Comparison of ENCODE assay signal across 7 mouse cellular contexts in genomic region chr5:121593451-121594401, GRCm38 (mm10). TPM values are rescaled to one million over a fixed set of nuclear protein-coding genes. Genes with fewer than 3 reads are reported as not detected.
DNase-seq lines count a peak whose midpoint lies in the region; ATAC-seq lines count a peak whose summit lies in the region.

Aldh2 (minus strand) TSS chr5:121593824.

- intact Hi-C loops in gastrocnemius, postnatal 36 days (cut with DNase I) = no loop called here
- intact Hi-C loops in left cerebral cortex, postnatal 25 days (cut with DNase I) = no loop called here

- peak; percentile 89 to 92 for DNase-seq in adrenal gland, adult 18-20 months (ENCODE audit: low spot score in 2 of 2)
- peak; percentile 93 for DNase-seq in embryo, embryonic 11 days
- DNase-seq in gastrocnemius, postnatal 36 days = peak; percentile 86 to 88
- DNase-seq in left cerebral cortex, postnatal 25 days (ENCODE audit: low spot score in 2 of 2) = peak; percentile 76 to 77
- DNase-seq in midbrain, embryonic 10.5 days (ENCODE audit: low spot score) = peak; percentile 87
- DNase-seq in right cerebral cortex, postnatal 4 days = peak; percentile 75

- peak within 1 kb of the TSS; percentile 84 for H3K4me3 ChIP-seq in intestine, embryonic 15.5 days (replicated peaks)
- peak within 1 kb of the TSS; percentile 85 for H3K4me3 ChIP-seq in midbrain, embryonic 10.5 days

- H3K4me2 ChIP-seq in intestine, embryonic 15.5 days (replicated peaks) = peak within 1 kb of the TSS; percentile 89

- H3K27me3 ChIP-seq in intestine, embryonic 15.5 days (replicated peaks) = no peaks in the 10 kb centered on the region
- peaks cover 20% of the 10 kb centered on the region for H3K27me3 ChIP-seq in midbrain, embryonic 10.5 days (ENCODE audit: low read depth, poor library complexity, severe bottlenecking)

- H3K4me1 ChIP-seq in intestine, embryonic 15.5 days (replicated peaks) = peaks cover 16% of the 10 kb centered on the region
- H3K4me1 ChIP-seq in midbrain, embryonic 10.5 days = peaks cover 30% of the 10 kb centered on the region

- peak within 1 kb of the TSS; percentile 82 for H3K27ac ChIP-seq in intestine, embryonic 15.5 days
- peak within 1 kb of the TSS; percentile 85 for H3K27ac ChIP-seq in midbrain, embryonic 10.5 days (replicated peaks)

- H3K9ac ChIP-seq in intestine, embryonic 15.5 days = peak within 1 kb of the TSS; percentile 90

- 2% methylated on average over 47 of the region's 47 CpGs for WGBS in intestine, embryonic 15.5 days
- WGBS in midbrain, embryonic 10.5 days = 3% methylated on average over 47 of the region's 47 CpGs

- H3K9me3 ChIP-seq in intestine, embryonic 15.5 days = no peaks in the 10 kb centered on the region
- H3K9me3 ChIP-seq in midbrain, embryonic 10.5 days (replicated peaks) = no peaks in the 10 kb centered on the region

- peak; percentile 91 for ATAC-seq in intestine, embryonic 15.5 days

- no peaks in the 10 kb centered on the region for H3K36me3 ChIP-seq in intestine, embryonic 15.5 days
- H3K36me3 ChIP-seq in midbrain, embryonic 10.5 days = no peaks in the 10 kb centered on the region

RNA-seq across cellular contexts. Expression of gene Aldh2, which starts in this region (rescaled TPM):
- 1,000 to 10,000 TPM; 1,017 to 2,323 TPM for total RNA-seq in adrenal gland, adult 18-20 months (2021)
- 100 to 1,000 TPM; 112 to 171 TPM for total RNA-seq in gastrocnemius, postnatal 36 days (2021)
- polyA plus RNA-seq in intestine, embryonic 15.5 days (2015; fragmentation: Nextera tagmentation; extraction: Ambion mirVana) = 189 and 193 TPM in 2 replicates
- 100 to 1,000 TPM in 1 of 2 experiments, 10 to 100 TPM in 1; 99.7 to 104 TPM for total RNA-seq in left cerebral cortex, postnatal 25 days (2021)
- 104 and 111 TPM in 2 replicates for polyA plus RNA-seq in midbrain, embryonic 10.5 days (2016; fragmentation: Nextera tagmentation; extraction: Ambion mirVana)

Comparison
In these comparisons a context has a peak if more than half of its experiments do, and no peak if none do; other contexts are left out.
1. Peak in every context shown above with its lines: DNase-seq, ATAC-seq, H3K4me3 ChIP-seq and H3K27ac ChIP-seq.
2. RNA of gene Aldh2 (total RNA-seq): 1,017 to 2,323 TPM in adrenal gland, adult 18-20 months; 112 to 171 TPM in gastrocnemius, postnatal 36 days and 99.7 to 104 TPM in left cerebral cortex, postnatal 25 days; every median in the first group is over 4 times any median in the second.